Comparison of ENCODE assay signal across 11 mouse cellular contexts in genomic region chr14:48824375-48824774, GRCm38 (mm10).
"Had no signal": no experiment of that assay in that cellular context is flagged by ENCODE, and none has a peak within 500 bp of the region (broad histone marks: within the 10 kb centered on the region; RNA-seq: fewer than 3 reads in every experiment).

No protein-coding gene starts in this region.

- H3K27ac ChIP-seq: limb, embryonic 10.5 days; liver, embryonic 15.5 days; midbrain, embryonic 13.5 days had no signal

- DNase-seq: kidney, adult 8-10 months; kidney, postnatal 25 days; lung, adult 2 months; lung, postnatal 36 days; thymus, postnatal 14 days had no signal

- H3K9me3 ChIP-seq: limb, embryonic 10.5 days; liver, embryonic 15.5 days; midbrain, embryonic 13.5 days had no signal

- H3K27me3 ChIP-seq: liver, embryonic 15.5 days had no signal

- H3K9ac ChIP-seq: liver, embryonic 15.5 days; midbrain, embryonic 13.5 days had no signal

- H3K4me3 ChIP-seq: limb, embryonic 10.5 days; liver, embryonic 15.5 days; midbrain, embryonic 13.5 days had no signal

- ATAC-seq: intestine, postnatal 0 days; lung, postnatal 0 days; midbrain, embryonic 13.5 days had no signal

- H3K4me1 ChIP-seq: limb, embryonic 10.5 days; liver, embryonic 15.5 days had no signal

- H3K4me2 ChIP-seq: liver, embryonic 11.5 days; liver, embryonic 15.5 days; midbrain, embryonic 13.5 days had no signal

- H3K36me3 ChIP-seq: limb, embryonic 10.5 days; liver, embryonic 15.5 days; midbrain, embryonic 13.5 days had no signal
